Mouse (Mus musculus) heart, postnatal 36 days (tissue): ENCODE data around the gene Gstp1. TPM values are rescaled to one million over a fixed set of nuclear protein-coding genes. Genes with fewer than 3 reads are reported as not detected.
"Not testable (repeated sequence)": the region's sequence is repeated elsewhere in the genome, so short reads cannot be mapped to it uniquely, and the experiment has no call there.

Source experiments
- DNase-seq, 2 experiments: peaks; one replicate each; pipeline ENCODE4 v3.0.0; 2021 to 2022
- intact Hi-C: fragments of 180-260 bp; cut with DNase I; formaldehyde crosslinking; loops from one replicate; pipeline ENCODE4 v1.15.1; 2025
- total RNA-seq, 2 experiments: library from RNA; stranded (reverse); gene quantifications; 2 replicates each; pipeline ENCODE4 v1.2.3; 2021

The Gstp1 gene
- total RNA-seq, 2 experiments from 2014 or later: 339 to 350 TPM

DNA sequence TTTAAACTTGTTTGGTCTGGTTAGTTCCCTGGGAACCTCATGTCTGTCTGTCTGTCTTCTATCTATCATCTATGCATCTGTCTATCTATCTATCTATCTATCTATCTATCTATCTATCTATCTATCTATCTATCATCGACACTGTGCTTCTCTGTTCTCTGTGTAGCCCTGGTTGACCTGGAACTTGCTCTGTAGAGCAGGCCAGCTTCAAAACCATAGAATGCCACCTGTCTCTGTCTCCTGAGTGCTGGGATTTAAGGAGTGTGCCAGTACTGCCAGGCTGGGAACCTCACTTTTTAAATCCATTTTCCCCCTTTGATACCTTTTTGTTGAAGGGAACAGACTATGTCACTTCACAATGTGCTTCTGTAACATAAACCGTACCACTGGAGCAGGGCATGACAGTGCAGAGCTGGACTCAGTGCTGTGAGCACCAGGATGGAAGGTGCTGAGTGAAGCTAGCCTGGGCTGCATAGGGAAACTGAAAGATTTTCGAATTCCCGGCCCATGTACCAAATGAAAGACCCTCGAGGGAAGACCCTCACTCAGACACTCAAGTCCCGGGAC, 23.2 kb upstream of the Gstp1 start:
- no peak for DNase-seq
- intact Hi-C loops: no loop called here

- intact Hi-C loops: not testable (repeated sequence)
These were observed 22.5 kb upstream of the Gstp1 start for GRCm38 (mm10) chr19:4060044-4060898.

GRCm38 (mm10) chr19:4059069-4059740, 21.4 kb upstream of the Gstp1 start, which contains the start of gene Gstp3:
Gstp3 (minus strand) TSS chr19:4059569.
- intact Hi-C loops: no loop called here
- DNase-seq: no peak

More at GRCm38 (mm10) chr19:4060044-4060898, 22.5 kb upstream of the Gstp1 start:
- DNase-seq: not testable (repeated sequence)

DNA sequence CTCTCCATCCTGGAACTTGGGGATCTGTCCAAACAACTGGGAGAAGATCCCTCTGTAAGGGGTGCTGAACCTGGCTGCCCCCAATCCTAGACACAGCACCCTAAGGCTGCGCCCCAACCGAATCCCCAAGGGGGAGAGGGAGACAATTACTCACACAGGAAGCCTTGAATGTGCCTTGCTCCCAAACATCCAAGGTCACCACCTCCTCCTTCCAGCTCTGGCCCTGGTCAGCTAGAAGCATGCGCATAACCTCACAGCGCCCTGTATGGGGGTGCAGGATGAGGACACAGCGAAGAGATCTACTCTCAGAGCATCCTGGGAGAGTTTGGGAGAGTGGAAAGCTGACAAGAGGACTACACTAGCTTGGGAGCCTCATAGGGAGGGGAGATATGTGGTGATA, 20.8 kb upstream of the Gstp1 start:
- intact Hi-C loops: no loop called here
- no peak for DNase-seq

- intact Hi-C loops: loop anchor here (1.0 kb wide), 1 partner anchor 13 kb away; no protein-coding TSS in a partner anchor
- DNase-seq: no peak
These were observed 20.2 kb upstream of the Gstp1 start for GRCm38 (mm10) chr19:4057962-4058361.

DNA sequence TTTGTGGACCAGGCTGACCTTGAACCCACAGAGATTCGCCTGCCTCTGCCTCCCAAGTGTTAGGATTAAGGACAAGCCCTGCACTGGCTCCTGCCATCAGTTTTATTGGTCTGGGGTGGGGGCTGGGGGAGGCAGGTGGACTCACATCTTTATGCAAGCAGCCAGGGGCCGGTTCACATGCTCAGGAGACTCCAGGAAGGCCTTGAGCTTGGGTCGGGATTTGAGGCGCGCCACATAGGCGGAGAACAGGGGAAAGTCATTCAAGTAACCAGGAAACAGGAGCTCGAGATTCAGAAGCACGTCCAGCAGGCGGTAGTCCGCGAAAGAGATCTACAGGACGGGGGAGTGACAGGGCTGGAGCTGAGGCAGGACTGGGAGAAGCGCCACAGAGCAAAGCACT, 19.6 kb upstream of the Gstp1 start:
- no peak for DNase-seq
- intact Hi-C loops: loop anchor here (1.0 kb wide), 1 partner anchor 14 kb away; no protein-coding TSS in a partner anchor

GRCm38 (mm10) chr19:4056727-4057126, 18.9 kb upstream of the Gstp1 start:
- DNase-seq: no peak
- intact Hi-C loops: loop anchor here (1.0 kb wide), 1 partner anchor 15 kb away; no protein-coding TSS in a partner anchor

DNA sequence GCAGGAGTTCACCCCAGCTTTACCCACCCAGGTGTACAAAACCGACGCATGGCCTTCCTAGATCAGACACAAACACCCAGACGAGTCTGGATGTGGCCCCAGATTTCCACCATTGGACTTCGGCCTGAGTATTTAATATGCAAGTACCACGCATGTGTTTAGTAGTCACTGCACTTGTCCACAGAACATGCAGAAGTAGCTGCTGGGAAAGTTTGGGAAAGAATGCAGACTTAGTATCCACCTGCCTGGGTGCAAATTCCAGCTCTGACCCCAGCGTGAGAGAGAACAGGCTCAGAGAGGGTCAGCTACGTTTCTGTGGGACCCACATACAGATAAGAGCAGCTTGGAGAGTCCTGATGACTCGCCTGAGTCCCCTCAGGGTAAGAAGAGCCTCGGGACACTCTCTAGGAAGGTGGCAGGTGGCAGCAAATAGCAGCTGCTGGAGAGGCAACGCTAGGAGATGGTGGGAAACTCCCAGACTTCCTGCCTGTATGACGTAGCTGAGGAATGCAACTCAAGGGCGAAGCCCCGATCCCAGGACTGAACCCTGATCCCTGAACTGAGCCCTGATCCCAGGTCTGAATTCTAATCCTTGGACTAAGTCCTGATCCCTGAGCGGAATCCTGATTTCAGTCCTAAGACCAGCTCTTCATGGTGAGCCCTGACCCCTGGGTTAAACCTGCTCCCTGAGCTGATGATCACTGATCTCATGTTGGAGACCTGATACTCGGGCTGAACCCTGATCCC, 18.3 kb upstream of the Gstp1 start:
- intact Hi-C loops: no loop called here
- DNase-seq: no peak

GRCm38 (mm10) chr19:4055216-4055946, 17.6 kb upstream of the Gstp1 start:
- intact Hi-C loops: no loop called here
- DNase-seq: no peak

DNA sequence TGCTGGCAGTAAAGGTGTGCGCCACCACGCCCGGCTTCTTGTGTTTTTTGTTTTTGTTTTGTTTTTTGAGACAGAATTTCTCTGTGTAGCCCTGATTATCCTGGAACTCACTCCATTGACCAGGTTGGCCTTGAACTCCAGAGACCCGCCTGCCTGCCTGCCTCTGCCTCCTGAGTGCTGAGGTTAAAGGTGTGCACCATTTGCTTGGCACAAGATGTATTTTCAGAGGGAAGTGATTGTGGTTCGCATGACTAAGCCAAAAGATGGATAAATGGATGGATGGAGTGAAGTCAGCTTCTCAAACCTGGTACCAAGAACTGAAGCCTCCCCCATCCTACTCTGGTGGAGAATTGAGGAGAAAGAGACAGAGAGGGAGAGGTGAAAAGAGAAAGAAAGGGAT, 16.8 kb upstream of the Gstp1 start:
- intact Hi-C loops: no loop called here
- DNase-seq: no peak

DNA sequence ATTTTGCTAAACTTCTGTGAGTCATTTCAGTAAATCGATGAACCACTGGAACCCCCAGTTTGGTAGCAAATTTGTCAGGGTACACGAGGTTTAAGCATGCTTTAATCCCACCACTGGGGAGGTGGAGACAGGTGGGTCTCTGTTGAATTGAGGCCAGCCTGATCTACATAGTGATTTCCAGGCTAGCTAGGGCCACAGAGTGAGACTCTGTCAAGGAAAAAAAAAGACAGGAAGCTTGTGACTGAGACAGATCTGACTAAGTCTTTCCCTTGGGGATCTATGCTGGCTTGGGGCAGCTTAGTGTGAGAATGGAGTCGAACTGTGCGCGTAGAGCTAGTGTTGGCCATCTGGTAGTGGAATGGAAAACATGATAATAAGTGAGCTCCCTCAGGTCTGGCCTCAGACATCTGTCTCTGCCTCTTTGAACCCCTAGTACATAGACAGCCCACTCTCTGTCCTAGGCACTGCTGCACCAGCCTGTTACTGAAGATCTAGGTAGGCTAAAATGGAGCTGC, 14.8 kb upstream of the Gstp1 start:
- intact Hi-C loops: loop anchor here (2.0 kb wide), 1 partner anchor 176 kb away; no protein-coding TSS in a partner anchor
- DNase-seq: no peak

DNA sequence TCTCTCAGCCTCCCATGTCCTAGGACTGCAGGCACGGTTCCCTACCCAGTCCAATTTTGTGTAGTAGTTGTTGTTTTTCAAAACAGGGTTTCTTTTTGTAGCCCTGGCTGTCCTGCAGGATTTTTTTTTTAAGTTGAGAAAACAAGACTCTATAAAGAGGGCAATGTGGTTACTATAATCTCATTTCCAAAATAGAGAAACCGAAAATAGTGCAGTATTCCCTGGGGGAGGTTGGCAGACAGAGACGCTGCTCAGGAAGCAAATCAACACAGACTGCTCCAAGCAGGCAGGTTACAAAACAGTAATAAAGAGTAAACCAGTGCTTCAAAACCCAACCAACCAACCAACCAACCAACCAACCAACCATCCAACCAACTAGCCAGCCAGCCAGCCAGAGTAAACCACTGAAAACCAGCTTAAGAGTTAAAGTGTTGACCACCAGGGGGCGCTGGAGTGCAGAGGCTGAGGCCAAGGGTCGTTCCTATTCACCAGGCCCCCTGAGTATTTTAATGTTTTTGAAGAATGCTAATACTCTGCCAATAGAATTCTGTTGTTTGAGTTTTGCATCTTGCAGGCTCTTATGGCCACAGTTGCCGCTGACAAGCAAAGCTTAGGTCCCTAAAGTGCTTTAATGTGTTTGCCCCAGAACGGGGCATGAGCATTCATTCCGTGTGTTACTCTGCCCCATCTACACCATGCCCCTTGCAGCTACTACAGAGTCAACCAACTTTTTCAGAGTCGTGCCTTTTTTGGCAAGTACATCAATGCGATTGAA, 14.1 kb upstream of the Gstp1 start:
- peak; percentile 72 to 83 for DNase-seq
- intact Hi-C loops: loop anchor here (2.0 kb wide), 1 partner anchor 177 kb away; no protein-coding TSS in a partner anchor

DNA sequence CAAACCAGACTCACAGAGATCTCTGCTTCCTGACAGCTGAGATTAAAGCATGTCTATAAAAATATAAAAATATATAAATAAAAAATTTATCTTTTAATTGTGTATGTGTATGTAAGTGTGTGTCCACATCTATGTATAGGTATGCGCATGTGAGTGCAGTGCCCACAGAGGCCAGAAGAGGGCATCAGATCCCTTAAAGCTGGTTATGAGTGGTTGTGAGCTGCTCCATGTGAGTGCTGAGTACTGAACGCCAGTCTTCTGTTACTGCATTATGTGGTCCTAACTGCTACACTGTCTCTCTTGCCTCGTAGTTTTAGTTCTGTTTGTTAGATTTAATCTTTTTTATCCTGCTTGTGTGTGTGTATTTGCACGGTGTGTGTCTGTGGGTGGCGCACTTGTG, 13.2 kb upstream of the Gstp1 start:
- no peak for DNase-seq
- intact Hi-C loops: no loop called here

- DNase-seq, intact Hi-C loops: not testable (repeated sequence)
These were observed 11.3 kb upstream of the Gstp1 start for GRCm38 (mm10) chr19:4049069-4049468.

- intact Hi-C loops: loop anchor here (1.0 kb wide), 1 partner anchor 29 kb away; no protein-coding TSS in a partner anchor
- DNase-seq: peak; percentile 79 to 87
These were observed 10.1 kb upstream of the Gstp1 start for GRCm38 (mm10) chr19:4047859-4048258.

GRCm38 (mm10) chr19:4046866-4047254, 9.1 kb upstream of the Gstp1 start:
- intact Hi-C loops: no loop called here
- DNase-seq: no peak

DNA sequence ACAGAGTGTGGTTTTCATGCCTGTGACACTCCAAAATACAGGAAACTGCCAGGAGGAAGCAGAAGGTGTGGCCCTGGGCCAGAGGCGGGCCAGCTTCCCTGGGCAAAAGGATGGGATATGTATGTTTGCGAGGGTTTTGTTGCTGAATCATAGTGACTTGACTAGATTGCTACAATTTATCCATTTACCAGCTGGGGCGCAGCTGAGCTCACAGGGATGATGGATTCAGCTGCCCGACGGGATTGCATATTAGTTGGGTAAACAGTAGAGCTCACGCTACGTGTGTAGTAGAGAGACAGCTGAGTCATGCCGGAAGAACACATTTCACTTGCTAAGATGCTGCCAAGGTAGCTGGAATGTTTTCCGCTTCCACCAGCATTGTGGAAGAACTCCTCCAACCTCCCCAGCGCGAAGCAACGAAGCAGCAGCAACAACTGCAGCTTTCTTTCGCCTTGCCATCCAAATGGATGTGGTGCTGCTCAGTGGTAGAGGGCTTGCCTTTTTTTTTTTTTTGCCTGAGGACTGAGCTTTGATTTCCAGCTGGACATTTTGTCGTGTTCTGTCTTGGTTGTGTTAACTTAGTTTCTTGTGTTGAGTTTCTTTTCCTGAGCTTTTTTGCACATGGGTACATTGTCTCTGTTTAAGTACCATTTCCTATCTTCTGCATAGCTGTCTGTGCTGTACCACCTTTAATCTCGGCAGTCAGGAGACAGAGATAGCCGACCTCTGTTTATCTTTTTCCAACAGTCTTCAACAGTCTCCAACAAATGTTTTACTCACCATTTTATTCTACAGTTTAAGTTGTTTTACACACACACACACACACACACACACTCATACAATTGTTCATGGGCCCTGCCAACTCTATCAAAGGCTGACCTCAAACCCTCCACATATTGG, 8.4 kb upstream of the Gstp1 start, which contains the start of gene Gstp2:
Gene Gstp2 (minus strand): TSS at position 58 of the 900 bp plus-strand sequence.
- intact Hi-C loops: no loop called here
- DNase-seq: peak; percentile 74 to 79

- intact Hi-C loops, DNase-seq: not testable (repeated sequence)
These were observed 6.3 kb upstream of the Gstp1 start for GRCm38 (mm10) chr19:4044109-4044508.
